Mouse (Mus musculus) spleen, embryonic (tissue): ENCODE measurements at regions not wholly inside any gene's neighbourhood (a gene's known extent, or its start where the extent isn't known, plus 50 kb on each side); places are given as distances from the start of the nearest gene placed in this dataset.

Experiments
- CTCF ChIA-PET: fragments of 350-600 bp; sonication (Branson Sonifier 250); formaldehyde crosslinking; loops from one replicate; lab custom pipeline; 2022; lab: Charles Lee

DNA sequence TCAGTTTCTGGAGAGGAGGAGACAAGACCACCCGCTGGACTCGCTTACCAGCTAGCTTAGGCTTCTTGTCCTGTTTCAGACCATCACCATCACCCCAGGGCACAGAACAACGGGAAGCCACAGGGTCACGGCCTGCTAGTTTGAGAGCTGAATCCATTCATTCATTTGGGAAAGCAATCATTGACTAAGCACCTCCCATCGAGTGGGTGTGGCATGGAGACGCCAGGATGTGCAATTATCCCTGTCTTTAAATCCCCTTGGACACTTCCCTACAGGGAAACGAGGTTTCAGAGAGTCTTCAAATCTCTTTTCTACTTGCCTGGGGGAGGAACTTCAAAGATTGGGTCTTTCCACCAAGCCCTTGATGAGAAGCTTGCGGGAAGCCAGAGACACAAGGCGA lies 108.7 kb downstream of the 2410131K14Rik start:
- CTCF ChIA-PET = no interaction called here

DNA sequence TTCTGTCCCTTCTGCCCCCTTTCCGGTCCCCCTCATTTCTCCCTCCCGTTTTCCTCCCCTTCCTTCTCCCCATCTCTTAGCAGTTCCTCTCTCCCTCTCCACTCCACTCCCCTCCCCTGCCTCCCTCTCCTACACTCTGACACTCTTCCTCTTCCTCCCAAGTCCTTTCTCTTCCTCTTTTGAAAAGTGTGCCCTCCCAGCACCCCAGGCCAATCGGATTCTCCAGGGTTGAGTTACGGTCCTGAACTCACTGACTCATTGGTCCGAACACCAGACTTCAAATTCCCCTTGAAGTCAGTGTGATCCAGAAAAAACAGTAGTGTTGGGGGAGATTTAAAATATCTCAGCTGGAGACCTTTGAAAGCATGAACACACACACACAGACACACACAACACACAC lies 109.1 kb downstream of the 2410131K14Rik start:
- CTCF ChIA-PET = no interaction called here

DNA sequence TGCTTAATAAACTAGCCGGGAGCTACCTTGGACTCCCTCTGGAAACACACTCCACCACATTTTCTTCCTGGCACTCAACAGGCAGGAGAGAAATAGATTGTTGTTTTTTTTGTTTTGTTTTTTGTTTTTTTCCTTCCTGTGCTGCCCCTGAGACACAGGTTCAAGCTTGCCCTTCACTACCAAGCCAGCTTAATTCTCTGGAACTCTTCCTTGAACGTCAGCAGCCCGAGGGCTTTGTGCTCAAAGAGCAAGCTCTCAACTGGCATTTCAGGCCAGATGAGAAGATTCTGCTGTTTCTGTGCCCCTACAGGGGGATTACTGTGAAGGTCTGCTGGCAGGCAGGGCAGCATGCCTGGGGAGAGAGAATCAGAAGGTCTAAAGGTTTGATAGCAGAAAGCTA lies 109.8 kb downstream of the 2410131K14Rik start:
- CTCF ChIA-PET = no interaction called here

DNA sequence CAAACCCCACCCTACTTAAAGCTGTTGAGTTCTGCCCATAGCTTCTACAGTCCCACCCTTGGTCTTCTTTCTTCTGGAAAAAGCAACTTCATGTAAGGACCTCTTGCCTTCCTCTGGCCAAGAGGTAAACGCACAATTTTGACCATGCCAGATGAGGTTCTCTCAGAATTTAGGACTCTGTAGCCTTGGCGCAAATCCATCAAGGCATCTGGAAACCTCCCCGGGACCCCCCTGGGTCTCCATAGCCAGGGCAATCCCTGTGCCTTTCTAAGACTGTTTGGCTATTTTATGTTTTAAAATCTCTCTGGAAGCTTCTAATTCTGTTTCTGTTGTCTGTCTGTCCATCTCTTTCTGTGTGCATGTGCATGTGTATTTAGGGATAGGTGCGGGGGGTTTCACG lies 110.3 kb downstream of the 2410131K14Rik start:
- CTCF ChIA-PET = no interaction called here

DNA sequence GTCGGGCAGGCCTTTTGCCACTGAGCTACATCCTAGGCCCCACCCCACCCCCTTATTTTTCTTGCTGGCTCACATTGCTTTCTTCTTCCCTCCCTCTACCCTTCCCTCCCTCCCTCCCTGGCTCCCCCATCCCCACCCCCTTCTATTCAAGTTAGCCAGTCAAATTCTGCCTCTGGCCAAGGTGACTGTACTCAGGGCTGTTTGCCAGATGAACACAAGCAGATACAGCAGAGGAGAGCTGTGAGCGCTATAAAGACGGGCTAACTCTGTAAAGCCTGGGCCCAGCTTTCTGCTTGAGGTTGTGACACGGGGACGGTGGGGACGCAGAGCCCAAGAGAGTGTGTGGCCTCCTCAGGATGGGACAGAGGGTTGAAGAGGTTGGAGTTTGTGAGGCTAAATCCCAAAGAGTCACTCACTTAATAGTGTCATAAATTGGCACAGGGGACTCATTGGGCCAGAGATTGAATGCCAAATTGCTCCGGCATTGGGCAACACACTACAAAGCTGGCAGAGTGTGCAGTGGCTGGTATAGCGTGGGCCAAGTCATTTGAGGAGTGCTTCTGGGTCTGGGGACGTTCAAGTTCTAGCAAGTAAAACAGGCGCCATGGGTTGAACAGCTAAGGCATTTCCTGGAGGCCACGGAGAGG lies 110.8 kb downstream of the 2410131K14Rik start:
- CTCF ChIA-PET = no interaction called here

DNA sequence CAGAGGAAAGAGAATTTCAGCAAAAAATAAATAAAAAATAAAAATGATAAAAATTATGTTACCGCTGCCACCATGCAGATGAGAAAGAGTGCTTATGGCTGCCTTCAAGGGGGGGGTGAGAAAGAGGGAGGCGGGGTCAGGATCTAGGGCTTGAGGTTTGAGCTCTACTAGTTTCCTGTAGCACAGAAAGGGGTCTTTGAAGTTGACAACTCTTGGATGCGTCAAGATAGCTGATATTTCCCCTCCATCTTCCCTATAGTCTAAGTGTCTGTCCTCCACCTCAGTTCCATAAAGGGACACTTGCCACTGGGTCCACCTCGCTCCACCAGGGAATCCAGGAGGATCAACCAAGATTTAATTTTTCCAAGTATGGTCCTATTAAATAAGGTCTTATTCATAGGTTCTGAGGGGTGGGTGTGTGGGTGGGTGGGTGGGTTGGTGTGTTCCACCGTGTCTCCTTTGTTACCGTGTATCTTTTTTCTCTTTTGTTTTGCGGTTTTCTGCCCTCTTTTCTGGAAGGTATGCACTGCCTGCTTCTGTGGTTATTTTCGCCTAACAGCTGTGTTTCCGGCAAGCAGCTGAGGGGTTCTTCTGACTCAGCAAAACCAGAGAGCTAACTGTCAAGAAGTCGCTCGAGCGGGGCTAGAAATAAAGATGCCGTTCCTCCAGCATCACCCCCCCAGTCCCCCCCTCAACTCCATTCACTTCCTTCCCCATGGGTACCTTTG lies 114.8 kb downstream of the 2410131K14Rik start:
- CTCF ChIA-PET = interaction anchor here (0.5 to 0.7 kb wide), 2 partner anchors 52 to 83 kb away, joined by 5 to 6 read pairs; no protein-coding TSS in a partner anchor

DNA sequence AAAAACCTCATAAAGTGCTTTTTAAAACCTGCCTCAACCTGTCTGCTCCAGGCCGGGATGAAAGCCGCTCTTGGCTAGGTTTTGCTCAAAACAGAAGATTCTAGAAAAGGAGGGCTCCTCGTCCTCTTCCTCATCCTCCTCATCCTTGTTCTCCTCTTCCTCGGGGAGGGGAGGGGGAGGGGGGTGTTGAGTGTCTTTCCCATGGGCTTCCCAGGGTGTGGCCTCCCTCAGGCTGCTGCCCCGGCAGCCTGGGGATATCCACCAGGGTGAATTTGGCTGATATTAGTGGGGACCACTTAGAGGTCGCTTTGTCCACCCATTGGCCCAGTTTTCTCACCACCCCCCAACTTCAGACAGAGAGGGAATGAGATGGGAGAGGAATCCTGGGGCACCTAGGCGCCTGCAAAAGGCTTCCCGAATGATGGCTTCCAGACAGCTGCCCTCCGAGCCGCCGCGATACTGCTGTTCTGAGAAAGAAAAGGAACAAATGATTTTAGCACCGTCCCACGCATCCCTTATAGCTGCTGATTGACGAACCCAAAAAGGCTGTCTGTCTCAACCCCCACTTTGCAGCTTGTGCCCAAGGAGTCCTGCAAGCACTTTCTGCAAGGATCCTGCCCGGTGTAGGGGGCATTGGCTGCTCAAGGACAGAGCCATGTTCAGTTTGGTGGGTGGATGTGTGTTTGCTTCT lies 115.5 kb downstream of the 2410131K14Rik start:
- CTCF ChIA-PET = interaction anchor here (1.0 kb wide), 1 partner anchor 105 kb away, joined by 3 read pairs; no protein-coding TSS in a partner anchor

DNA sequence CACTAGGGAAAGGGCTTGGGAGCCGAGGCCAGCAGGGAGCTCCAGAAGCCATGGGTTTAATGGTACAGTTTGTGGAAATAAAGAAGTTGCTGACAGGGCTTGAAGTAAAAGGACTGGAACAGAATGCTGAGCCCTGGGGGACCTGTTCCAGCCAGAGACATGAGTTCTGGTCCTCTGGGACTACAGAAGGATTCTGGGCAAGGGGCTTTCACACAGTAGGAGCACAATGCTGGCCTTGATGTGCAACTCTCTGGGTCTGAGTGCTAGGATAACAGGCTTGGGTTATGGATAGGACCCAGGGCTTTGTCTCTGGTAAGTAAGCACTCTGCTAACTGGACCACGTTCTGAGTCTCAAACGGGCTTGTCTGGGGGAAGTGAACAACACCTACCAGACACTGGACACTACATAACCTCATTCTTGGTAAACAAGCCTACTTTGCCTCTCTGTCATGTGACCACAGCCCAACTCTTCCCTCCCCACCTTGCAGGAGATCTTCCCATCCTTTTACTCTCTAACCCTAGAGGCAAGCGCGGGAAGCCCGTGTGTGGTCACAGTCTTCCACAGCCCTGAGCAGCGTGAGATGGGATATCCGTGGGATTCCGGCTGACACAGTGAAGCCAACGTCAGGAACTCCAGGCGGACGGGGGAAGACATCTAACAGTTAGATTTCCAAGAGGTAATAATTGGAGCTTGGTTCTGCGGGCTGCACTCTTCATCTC lies 116.3 kb downstream of the 2410131K14Rik start:
- CTCF ChIA-PET = interaction anchor here (1.0 kb wide), 1 partner anchor 104 kb away, joined by 3 read pairs; no protein-coding TSS in a partner anchor

DNA sequence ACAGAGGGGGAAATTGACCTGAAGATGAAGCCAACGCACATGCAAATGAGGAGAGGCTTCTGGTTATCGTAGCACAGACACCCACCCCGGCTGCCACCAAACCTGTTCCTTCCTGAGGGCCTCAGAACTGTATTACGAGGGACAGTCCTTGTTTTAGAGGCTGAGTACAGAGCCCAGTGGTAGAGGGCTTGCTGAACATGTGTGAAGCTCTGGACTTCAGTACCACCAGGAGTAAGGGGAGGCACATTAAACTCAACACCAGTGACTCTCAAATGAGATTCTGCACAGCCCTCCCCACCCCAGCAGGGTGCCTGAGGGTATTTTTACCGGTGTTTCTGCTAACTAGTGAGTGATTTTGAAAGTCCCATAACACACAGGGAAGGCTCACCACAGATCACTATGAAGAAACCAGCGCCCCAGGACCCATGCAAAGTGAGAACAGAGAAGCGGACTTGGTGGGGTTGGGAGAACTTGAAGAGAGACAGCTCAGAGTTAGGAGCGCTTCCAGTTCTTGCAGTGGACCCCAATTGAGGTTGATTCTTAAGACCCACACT lies 116.9 kb downstream of the 2410131K14Rik start:
- CTCF ChIA-PET = no interaction called here

DNA sequence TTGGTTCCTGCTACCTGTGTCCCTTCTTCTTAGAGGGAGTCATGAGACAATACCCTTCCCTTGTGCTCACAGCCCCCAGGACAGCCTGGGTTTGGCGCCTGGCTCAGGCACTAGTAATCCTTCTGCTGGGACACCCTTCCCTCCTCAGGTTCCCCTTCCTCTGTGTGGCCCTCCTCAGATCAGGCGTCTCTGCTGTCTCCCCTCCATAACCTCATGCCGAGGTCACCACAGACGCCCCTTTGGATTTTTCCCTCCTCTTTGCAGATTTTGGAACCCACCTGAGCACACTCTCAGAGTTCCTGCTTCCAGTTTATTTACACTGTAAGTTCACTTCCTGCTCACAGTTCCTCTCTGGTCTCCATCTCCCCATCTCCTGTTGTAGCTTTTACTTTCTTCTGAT lies 117.7 kb downstream of the 2410131K14Rik start:
- CTCF ChIA-PET = interaction anchor here (0.5 kb wide), 1 partner anchor 36 kb away, joined by 6 read pairs; no protein-coding TSS in a partner anchor

DNA sequence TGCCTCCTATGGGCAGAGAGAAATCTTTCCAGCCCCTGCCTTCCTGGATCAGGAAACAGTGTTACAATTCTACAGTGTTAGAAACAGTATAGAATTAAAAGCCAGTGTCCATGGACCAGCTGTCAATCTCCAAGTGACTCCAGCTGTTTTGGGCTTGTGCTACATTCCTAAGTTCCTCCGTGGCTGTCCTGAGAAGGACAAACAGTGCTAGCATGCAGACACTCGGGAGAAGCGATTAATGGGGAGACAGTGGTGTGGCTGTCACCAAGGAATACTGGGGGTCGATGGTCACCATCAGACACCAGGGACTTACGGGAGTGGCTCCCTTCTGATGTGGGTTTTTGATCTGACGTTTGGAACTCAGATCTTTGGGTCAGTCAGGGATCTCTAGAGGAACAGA lies 118.1 kb downstream of the 2410131K14Rik start:
- CTCF ChIA-PET = interaction anchor here (0.5 kb wide), 1 partner anchor 37 kb away, joined by 6 read pairs; no protein-coding TSS in a partner anchor

DNA sequence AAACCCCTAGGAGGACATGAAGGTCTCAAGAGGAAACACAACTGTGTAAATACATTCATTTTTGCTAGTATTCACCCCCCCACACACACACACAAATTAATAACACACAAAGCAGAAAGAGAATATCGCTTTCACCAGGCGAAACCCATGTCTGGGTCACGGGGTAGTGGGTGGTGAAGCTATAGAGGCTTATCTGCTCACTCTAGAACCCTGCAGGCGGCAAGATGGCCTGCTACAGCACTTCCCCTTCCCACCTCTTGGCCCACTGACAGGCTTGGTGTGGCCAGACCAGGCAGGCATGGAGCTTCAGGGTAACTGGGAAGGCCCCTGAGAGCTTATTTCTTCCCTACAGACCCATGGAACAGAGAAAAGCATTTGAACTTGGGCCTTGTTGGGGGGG lies 119.6 kb downstream of the 2410131K14Rik start:
- CTCF ChIA-PET = interaction anchor here (0.7 kb wide), 1 partner anchor 140 kb away, joined by 6 read pairs; no protein-coding TSS in a partner anchor

DNA sequence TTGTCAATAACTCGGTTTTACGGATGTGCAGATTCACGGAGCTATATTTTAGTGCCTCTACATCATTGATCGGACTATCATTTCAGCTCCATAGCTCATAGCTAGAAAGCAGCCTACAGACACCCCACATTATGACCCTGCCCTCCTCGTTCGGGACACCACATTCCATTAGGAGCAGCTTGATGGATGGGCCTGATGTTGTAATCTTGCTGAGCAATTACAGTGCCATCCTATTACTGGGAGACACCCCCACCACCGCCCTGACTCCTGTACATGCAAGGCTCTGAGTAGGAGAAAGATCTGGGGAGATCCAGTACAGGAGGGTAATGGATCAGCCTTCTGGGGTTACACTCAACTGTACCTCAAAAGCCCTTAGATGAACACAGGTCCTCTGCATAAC lies 120.2 kb downstream of the 2410131K14Rik start:
- CTCF ChIA-PET = interaction anchor here (0.7 kb wide), 1 partner anchor 140 kb away, joined by 6 read pairs; no protein-coding TSS in a partner anchor

DNA sequence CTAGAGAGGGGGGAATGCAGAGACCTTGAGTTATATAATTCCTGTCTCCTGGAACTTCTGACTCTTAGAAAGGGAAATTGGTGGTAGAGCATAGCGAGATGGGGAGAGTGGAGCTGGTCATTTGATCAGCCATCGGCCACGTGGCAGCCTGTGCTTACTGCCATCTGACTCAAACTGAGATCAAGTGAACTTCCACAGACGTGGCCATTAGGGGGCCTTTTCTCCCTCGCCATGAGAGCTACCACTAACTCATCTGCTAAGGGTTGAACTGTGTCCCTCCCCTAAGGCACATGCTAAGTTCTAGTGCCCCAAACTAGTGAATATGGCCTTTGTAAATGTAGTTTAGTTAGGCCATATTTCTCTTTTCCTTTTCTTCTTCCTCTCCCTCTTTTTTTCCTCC lies 120.6 kb downstream of the 2410131K14Rik start:
- CTCF ChIA-PET = no interaction called here

DNA sequence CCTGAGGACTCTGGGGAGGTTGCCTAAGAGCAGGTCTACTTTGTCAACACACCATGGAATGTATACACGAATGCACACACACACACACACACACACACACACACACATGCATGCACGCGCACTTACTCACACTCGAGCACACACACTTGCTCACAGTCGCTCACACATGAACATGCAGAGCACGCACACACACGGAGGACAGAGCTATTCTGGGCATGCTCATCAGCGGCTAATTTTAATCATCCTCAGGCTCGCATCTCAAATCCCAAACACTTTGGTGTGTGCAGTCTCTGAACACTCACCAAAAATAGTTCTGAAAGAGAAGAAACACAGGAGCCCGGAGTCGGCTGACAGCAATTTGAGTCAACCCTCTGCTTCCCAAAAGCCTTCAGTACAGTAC lies 122.0 kb downstream of the 2410131K14Rik start:
- CTCF ChIA-PET = no interaction called here

DNA sequence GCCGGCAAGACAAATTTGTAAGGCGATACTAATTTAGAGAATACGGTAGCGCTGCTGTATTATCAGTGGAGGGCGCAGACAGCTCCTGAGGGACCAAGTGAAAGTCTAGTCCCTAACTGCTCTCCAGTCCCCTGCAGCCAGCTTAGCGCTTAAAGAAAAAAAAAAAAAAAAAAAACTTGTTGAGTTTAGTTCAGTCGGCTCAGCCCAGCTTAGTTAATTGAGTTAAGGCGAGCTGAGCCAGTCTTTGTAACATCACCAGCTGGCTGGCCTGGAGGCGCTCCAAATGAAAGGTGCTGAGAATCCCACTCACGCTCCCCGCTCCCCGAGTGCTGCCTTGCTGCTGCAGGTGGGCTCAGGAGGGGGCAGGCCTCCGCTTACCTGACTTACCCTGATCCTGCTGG lies 128.6 kb downstream of the 2410131K14Rik start:
- CTCF ChIA-PET = interaction anchor here (0.6 kb wide), 1 partner anchor 132 kb away, joined by 5 read pairs; no protein-coding TSS in a partner anchor

DNA sequence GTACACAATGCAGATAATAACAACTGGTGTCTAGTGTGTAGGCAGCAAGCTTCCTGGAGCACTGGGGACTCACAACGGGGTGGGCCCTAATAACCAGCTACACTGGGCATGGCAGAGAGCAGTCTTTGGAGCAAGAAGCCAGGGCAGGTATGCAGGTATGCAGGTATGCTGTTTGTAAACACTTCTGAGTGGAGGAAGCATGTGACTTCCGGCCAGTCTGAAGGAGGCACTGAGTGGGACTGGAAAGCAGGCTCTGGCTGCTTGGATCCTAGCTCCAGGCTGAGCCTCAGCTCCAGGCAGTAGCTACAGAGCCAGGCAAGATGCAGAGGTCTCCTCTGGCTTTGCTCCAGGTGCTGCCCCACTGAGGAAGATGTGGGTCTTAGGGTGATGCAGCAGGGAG lies 129.9 kb downstream of the 2410131K14Rik start:
- CTCF ChIA-PET = no interaction called here

DNA sequence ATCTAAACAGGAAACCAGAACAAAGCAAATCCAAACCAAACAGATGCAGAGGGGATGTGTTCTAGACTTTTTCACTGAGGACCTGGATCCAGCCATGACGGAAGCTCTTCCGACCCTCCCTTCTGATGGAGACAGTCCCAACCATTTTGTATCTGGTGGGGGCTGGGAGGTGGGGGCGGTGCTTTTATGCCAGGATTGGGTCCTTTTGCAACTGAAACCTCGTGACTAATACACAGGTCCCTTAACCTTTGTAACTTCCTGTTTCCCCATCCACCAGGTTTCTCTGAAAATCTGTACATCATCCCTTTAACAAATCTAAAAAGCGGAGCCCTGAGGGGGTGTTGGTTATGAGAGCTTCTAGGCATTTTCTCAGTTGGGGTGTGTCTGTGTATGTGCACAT lies 130.9 kb downstream of the 2410131K14Rik start:
- CTCF ChIA-PET = no interaction called here

DNA sequence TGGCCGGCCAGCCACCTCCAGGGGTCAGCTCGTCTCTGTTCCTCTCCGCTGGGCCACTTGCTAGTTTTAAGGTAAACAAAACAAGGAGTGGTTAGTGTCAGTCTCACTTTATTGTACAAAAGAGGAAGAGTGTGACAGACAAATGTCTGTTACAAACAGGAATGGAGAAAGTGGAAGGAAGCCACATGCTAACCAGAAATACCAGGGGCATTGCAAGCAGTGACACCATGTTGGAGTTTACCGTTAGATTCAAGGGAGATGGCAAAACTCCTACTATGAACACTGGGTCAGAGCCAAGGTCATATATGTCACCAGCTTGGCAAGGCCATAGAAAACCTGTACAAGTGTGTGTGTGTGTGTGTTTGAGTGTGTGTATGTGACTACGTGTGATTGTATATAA lies 131.5 kb downstream of the 2410131K14Rik start:
- CTCF ChIA-PET = no interaction called here

DNA sequence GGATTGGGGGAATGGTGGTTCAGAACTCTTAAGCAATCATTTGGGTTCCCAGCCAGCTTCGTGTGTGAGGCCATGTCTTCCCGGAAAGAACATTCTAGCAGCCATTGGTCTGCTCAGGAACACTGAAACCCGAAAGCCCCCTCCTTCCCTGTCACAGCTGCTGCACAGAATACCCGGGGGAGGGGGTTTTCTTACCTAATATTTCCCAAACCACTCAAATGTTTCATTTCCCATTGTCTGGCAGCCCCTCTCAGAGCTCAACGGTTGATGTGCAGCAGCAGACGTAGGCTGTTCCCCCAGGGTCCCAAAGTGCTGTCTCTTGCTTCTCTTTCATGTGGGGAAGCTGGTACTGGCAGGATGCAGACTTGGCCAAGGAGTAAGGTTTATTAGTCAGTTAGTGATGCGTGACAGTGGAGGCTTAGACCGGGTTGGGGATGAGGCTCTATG lies 132.4 kb downstream of the 2410131K14Rik start:
- CTCF ChIA-PET = no interaction called here
